Mouse (Mus musculus): ENCODE results near the gene Slitrk5.
"Not testable (repeated sequence)": the region's sequence is repeated elsewhere in the genome, so short reads cannot be mapped to it uniquely, and the experiment has no call there.

The Slitrk5 gene

GRCm38 (mm10) chr14:111674664-111675147 is at the start of gene Slitrk5:
Slitrk5 (plus strand) TSS chr14:111675097.
- DNase-seq = peak; percentile 30

DNA sequence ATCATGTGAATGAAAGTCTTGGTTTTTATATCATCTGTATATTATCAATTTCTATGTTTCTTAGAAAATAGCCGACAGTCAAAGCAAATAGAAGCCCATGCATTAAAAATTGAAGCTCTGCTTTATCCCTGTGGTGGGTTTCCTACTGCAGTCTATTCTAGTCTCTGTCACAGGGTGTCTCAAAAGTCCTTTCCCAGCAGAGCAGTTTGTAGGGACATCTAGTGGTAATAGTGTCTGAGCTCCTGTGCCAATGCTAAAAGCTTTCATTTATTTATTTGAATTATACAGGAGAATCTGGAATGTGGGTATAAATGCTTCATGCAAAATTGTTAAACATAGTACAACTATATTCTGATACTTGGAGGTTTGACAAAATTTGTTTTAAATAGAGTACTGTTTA is 2.0 kb upstream of the Slitrk5 start:
- DNase-seq = no peak

GRCm38 (mm10) chr14:111675211-111676165 is 591 bp downstream of the Slitrk5 start:
- DNase-seq = no peak

DNA sequence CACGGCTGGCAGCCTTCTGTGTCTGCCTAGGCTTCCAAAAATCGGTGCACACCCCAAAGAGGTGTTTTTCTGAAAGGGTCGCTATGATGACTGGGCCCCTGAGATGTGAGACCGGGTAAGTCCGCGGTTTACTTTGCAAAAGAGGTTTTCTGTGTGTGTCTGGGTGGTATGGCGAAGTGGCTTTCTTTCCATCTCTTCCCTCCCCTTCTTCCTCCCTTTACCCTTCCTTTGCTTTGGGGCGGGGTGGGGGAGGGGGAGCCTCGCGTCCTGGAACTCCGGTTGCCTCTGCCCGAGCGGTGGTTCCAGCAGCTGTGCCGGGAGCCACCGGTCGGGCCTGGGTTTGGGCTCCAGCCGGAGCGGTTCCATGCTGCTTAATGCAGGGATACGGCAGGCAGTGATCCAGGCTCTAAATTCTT is 1.3 kb downstream of the Slitrk5 start:
- no peak for DNase-seq

DNA sequence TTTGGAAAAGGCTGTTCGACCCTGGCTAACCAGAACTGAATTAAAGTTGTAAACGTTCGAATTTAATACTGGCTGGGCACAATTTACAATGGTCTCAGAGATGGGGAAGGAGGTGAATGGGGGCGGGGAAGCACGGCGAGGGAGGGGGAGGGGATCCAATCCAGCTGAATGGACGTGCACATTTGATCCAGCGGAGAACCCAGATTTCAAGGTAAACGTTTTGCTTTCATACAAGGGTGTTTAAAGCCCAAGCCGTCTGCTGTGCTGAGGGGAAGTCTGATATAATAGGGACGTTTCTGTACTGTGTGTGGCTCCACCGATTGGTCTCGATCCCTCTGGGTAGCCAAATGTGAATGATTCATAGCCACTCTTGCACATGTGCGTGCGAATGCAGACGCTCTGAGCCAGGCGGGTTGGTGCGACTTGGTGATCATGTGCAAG is 2.0 kb downstream of the Slitrk5 start:
- no peak for DNase-seq

- DNase-seq = no peak
These were observed 2.6 kb downstream of the Slitrk5 start for GRCm38 (mm10) chr14:111677361-111678070.

GRCm38 (mm10) chr14:111680271-111680670 is 5.4 kb downstream of the Slitrk5 start:
- no peak for DNase-seq

GRCm38 (mm10) chr14:111681092-111681708 is 6.3 kb downstream of the Slitrk5 start:
- no peak for DNase-seq

- no peak for DNase-seq
These were observed 6.9 kb downstream of the Slitrk5 start for GRCm38 (mm10) chr14:111681773-111682172.

DNA sequence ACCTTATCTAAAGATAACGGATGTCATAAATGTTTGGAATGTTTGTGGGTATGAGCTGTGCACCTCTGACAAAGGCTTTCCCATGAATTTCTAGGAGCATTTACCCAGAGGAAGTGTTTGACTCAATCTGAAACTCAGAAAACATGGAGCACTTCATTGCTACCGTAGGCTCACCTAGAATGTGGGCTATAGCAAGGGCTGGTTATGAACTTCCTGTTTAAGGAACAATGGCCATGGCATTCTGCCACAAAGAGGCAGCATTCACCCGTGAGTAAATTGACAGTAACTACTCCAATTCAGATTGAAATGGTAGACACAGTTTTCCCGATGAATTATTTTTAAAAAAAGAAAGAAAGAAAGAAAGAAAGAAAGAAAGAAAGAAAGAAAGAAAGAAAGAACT is 8.6 kb downstream of the Slitrk5 start:
- DNase-seq = no peak

GRCm38 (mm10) chr14:111690139-111690538 is 15.2 kb downstream of the Slitrk5 start:
- DNase-seq = not testable (repeated sequence)

GRCm38 (mm10) chr14:111729833-111730232 is 54.9 kb downstream of the Slitrk5 start:
- no peak for DNase-seq

Data from thymus, postnatal 14 days (tissue).